Mouse (Mus musculus): ENCODE measurements around the gene Hectd1.

The Hectd1 gene

GRCm38 (mm10) chr12:51810564-51810963 is 18.8 kb downstream of the Hectd1 start:
- DNase-seq (ENCODE audit: low read depth in 1 of 2, low spot score in 2 of 2), result no peak

- DNase-seq (ENCODE audit: low read depth in 1 of 2, low spot score in 2 of 2), result no peak
Measured at GRCm38 (mm10) chr12:51784842-51785241, 44.5 kb downstream of the Hectd1 start.

GRCm38 (mm10) chr12:51768702-51769101 is 60.6 kb downstream of the Hectd1 start:
- DNase-seq (ENCODE audit: low read depth in 1 of 2, low spot score in 2 of 2), result peak; percentile 9 to 10

DNA sequence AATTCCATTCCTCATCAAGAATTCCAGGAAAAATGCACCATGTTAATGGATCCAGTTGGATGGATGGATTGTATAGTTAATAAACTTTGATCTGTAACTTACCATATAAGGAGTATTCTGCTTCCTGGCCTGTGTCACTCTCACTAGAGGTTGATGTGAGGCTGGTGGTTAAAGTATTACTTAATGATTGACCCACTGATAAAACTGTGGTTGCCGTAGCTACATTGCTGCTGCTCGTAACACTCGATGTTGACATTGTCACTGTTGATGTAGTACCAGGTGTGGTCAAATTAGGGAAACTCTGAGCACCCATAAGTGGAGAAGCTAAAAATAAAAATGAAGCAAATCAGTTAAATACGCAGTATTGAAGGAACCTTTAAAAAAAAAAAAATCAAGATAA is 61.9 kb downstream of the Hectd1 start:
- DNase-seq (ENCODE audit: low read depth in 1 of 2, low spot score in 2 of 2), result no peak

- DNase-seq (ENCODE audit: low read depth in 1 of 2, low spot score in 2 of 2), result no peak
Measured at GRCm38 (mm10) chr12:51759374-51759773, 70.0 kb downstream of the Hectd1 start.

DNA sequence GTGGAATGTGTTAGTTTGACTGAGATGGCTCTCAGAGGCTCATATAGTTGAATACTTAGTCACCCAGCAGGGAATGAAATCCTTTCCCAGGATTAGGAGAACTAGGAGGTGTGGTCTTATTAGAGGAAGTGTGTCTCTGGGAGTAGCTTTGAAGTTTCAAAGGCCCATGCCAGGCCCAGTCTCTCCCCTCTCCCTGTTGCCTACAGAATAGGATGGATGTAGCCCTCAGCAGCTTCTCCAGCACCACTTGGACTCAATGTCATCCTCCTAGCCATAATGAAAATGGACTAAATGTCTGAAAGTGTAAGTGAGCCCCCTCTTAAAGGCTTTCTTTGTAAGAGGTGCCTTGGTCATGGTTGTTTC is 72.8 kb downstream of the Hectd1 start:
- no peak for DNase-seq (ENCODE audit: low read depth in 1 of 2, low spot score in 2 of 2)

- no peak for DNase-seq (ENCODE audit: low read depth in 1 of 2, low spot score in 2 of 2)
Measured at GRCm38 (mm10) chr12:51755938-51756598, 73.3 kb downstream of the Hectd1 start.

GRCm38 (mm10) chr12:51747348-51747747 is 82.0 kb downstream of the Hectd1 start:
- DNase-seq (ENCODE audit: low read depth in 1 of 2, low spot score in 2 of 2), result no peak

GRCm38 (mm10) chr12:51744957-51745356 is 84.4 kb downstream of the Hectd1 start:
- no peak for DNase-seq (ENCODE audit: low read depth in 1 of 2, low spot score in 2 of 2)

DNA sequence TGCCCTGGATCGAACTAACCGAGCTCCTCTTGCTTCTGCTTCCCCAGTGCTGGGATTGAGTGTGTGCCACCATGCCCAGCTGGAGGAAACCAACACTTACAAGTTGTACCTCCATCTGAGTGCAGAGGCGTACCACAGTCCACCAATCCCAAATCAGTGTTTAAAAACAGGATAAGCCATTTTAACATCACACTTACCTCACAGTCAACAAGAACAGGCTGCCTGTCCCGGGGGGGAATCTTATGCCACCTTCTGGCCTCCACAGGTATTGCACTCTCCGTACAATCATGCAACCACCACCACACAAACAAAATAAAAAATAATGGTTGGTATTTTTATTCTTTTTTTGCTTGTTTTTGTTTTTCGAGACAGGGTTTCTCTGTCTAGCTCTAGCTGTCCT is 87.6 kb downstream of the Hectd1 start:
- DNase-seq (ENCODE audit: low read depth in 1 of 2, low spot score in 2 of 2), result peak in 1 of 2 experiments; percentile 18

DNA sequence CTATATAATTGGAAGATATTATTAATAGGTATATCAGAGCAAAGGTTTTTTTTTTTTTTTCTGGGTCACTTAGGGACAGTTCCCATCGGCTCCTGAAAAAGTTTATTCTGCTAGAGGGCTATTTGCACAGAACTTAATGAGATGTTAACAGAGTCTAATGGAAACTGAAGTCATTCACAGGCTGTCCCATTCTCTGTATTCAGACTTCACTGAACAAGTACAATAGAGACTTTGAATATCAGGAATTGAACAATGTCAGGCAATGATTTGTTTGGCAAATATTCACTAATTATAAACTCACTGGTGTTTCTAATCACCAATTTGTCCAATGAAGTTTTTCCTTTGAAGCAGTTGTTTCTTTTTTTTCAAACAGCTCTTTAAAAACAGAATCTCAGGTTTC is 92.5 kb downstream of the Hectd1 start:
- no peak for DNase-seq (ENCODE audit: low read depth in 1 of 2, low spot score in 2 of 2)

DNA sequence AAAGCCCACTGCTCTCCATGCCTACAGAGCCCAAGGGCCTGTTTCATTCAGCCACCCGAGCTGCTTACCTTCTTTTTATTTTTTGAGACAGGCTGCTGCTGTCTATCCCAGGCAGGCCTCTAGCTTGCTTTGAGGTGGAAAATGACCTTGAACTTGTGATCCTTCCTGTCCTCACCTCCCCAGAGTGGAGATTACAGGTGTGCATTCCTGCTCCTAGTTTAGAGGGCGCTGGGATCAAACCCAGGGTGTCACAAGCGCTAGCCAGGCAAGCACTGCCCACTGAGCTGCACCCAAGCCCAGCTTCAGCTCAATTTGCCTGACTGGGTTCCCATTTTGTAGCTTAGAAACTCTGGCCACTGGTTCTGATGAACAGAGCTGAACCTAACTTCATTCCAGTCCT is 93.0 kb downstream of the Hectd1 start:
- no peak for DNase-seq (ENCODE audit: low read depth in 1 of 2, low spot score in 2 of 2)

GRCm38 (mm10) chr12:51735840-51736271 is 93.5 kb downstream of the Hectd1 start:
- no peak for DNase-seq (ENCODE audit: low read depth in 1 of 2, low spot score in 2 of 2)

- DNase-seq (ENCODE audit: low read depth in 1 of 2, low spot score in 2 of 2), result no peak
Measured at GRCm38 (mm10) chr12:51734605-51735211, 94.6 kb downstream of the Hectd1 start.

- DNase-seq (ENCODE audit: low read depth in 1 of 2, low spot score in 2 of 2), result no peak
Measured at GRCm38 (mm10) chr12:51729827-51730226, 99.5 kb downstream of the Hectd1 start.

DNA sequence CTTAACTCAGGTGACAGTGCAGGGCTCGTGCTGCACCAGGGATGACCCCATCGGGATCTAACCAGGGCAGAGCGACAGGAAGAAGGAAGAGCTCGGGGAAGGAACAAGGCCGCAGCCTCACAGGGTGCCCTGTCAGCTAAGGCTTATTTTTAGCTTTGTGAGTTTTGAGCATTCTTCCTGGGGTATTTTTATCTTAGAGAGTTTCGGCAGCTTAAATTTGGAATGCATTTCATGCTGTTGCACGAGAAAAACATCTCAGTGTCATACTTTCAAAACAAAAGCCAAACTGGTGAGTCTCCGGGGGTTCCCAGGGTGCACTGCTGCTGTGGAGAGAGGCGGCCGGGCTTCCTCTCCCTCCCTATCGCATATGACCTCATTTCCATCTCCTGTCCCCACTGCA is 100.3 kb downstream of the Hectd1 start:
- no peak for DNase-seq (ENCODE audit: low read depth in 1 of 2, low spot score in 2 of 2)

GRCm38 (mm10) chr12:51721836-51722235 is 107.5 kb downstream of the Hectd1 start:
- DNase-seq (ENCODE audit: low read depth in 1 of 2, low spot score in 2 of 2), result no peak

- peak; percentile 6 to 11 for DNase-seq (ENCODE audit: low read depth in 1 of 2, low spot score in 2 of 2)
Measured at GRCm38 (mm10) chr12:51718617-51719016, 110.7 kb downstream of the Hectd1 start.

GRCm38 (mm10) chr12:51712685-51713084 is 116.7 kb downstream of the Hectd1 start:
- DNase-seq (ENCODE audit: low read depth in 1 of 2, low spot score in 2 of 2), result no peak

DNA sequence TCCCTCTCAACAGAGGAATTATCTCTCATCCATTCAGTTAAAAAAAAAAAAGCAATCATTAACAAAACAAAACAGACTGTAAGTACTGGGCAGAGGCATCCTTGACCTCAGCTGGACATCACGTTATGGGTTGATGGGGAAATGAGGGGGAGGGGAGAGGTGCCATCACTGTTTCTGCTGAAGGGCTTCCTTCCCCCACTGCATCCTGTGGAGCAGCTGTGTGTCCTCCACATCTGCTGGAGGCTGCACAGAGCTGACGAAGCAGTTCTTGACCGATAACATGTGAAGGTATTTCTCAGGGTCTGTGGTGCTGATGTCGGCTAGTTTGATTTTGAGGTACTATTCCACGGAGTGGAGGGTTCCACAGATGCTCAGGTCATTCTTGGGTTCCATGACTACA is 119.2 kb downstream of the Hectd1 start:
- DNase-seq (ENCODE audit: low read depth in 1 of 2, low spot score in 2 of 2), result no peak

GRCm38 (mm10) chr12:51709741-51710140 is 119.6 kb downstream of the Hectd1 start:
- DNase-seq (ENCODE audit: low read depth in 1 of 2, low spot score in 2 of 2), result no peak

GRCm38 (mm10) chr12:51708941-51709686 is 120.2 kb downstream of the Hectd1 start:
- no peak for DNase-seq (ENCODE audit: low read depth in 1 of 2, low spot score in 2 of 2)

Measured in monocyte, adult 2 months (primary cell).